Mouse (Mus musculus) c-Kit-positive CD71-positive TER-119-positive erythroid progenitor cells, embryonic 14.5 days (primary cell): Measurements from ENCODE around the gene Arhgef28.
A peak's percentile ranks its signal among the peaks of the same experiment; 100 is the strongest.

Experiments used
- DNase-seq: peaks from one replicate; pipeline ENCODE4 v3.0.0-alpha.2; 2013; ENCODE audit warnings: low spot score

Arhgef28 gene

DNA sequence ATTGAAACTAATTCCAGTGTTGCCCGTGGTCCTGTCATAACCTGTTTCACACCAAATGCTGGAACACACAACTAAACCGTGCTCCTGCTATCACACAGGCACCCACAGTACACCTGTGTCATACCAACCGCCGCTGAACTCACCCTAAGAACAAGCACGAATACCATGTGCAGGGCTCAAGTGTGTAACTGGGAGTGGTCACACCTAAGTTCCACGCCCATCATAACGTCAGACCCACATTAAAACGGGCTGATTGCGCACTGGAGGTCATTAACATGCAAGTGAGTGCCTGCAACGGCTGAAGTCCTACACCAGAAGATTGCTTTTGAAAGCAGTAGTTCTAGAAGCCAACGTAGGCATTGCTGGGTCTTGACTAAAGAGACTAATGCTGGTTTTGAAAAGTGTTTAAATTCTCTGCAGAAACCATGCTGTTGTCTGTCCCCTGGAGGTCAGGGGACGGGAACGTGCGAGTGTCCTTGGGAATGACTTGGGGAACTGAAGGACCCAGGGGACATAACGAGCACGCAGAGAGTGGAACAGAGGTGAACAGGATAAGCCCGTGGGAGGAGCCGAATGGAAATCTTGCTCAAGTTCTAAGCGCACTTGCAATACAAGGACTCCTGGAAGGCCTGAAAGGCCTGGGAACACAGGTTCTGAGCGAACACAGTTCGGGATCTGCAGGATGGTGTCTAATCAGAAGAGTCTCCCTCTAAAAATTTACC, 22.9 kb downstream of the Arhgef28 start:
- no peak for DNase-seq

DNA sequence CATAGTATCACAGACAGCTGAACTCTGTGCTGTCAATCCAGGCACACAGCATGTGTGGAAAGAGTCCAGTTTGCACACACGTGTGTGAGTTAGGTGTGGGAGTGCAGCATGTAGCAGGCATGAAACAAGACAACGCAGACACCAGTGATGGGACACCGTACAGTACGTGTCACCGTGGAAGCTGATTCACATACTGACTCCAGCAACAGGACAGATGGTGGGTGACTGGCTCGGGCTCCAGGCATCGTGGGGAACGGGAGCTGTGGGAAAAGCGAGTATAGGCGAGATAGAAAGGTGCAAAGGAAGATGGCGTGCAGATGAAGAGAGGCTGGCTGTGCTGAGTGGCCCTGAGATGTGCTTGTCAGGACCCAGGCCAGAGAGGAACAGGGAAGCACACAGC, 23.9 kb downstream of the Arhgef28 start:
- DNase-seq = no peak

DNA sequence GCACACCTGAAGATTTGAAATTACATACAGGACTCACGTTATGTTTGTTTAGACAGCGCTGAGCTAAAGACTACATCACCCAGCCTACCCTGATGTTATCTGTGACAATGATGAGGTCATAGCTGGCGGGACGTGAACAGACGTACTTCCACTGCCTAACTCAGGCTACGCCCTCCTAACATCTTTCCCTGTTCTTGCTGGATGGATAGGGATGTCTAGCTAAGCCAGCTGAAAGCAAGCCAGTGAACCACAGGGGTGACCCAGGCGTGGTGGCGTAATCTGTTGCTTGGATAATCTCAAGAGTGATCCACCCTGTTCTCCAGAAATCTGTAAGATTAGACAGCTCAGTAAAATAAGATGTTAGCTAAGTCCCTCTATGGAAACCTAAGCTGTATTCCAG, 25.6 kb downstream of the Arhgef28 start:
- no peak for DNase-seq

DNA sequence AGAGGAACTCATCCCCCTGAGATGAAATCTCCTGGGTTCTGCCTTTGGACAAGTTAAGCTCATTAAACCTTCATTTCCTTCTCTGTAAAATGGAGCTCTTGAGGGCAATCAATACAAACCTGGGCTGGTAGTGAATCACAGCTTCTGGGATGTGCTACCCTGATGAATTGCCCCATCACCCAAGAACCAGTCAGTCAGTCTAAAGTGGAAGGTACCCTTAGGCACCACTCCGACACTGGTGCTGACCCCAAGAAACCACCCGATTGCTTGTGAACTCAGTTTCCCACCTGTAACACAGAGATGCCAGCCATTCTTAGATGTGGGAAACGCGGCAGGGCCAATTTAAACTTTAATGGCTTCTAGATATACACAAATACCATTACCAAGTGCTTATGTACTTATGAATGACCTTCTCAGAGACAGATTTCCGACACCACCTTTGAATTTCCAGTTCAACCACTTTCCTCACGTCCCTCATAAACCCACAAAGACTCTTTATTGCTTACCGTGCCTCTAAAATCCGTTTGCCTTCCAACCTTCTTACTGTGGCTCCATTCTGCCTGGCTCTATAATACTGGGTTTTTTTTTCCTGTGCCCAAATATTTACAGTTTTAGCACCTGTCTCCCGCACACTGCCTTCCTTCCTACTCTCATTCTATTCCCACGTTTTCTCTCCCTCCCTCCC, 30.8 kb downstream of the Arhgef28 start:
- no peak for DNase-seq

DNA sequence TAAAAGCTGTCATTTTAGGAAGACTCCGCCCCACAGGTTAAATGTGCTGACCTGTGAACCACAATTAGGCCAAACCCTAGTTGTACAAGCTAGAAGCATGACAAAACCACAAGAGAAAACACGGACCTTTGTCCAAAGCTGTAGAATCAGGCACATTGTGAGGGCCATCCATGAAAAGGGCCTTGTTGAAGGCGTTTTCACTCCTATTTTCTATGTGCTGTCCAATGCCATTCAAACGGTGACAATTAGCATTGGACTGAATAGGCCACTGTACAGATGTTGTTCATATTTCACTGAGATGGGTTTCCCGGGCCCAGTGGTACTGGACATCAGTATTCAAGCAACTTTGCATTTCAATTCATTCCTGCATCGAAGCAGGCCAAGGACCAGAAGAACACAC, 33.2 kb downstream of the Arhgef28 start:
- no peak for DNase-seq

DNA sequence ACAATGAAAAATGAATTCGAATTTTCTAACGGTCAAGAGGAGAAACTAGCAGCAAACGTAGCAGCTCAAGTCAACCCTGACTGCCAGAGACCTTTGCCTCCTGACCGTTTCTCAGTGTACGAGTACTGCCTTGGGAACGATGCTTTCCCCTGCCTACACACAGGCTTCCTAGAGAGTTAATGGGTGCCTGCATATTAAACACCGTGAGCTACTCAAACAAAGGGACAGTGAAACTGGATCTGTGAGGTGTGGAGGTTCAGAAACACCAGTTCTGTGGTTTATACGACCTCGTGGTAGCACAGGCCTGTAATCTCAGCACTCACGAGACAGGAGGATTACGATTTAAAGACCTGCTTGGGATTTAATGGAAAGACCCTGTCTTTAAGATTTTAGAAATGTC, 33.9 kb downstream of the Arhgef28 start:
- no peak for DNase-seq

DNA sequence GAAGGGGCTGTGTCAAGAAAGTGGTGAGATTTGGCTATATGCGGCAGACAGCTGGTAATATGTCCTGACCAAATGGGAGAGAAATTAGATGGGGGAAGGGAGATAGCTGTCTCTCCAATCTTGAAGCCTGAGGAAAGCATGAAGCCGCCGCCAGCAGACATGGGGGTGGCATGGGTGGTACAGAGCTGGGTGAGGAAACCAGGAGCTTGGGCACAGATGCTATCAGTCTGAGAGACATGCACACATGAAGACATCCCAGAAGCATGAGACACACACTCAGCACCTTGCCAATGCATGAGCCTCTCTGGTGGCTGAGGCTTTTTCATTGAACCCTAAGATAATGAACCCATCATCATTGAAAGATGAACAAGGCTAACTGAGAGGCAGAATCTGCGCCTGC, 34.5 kb downstream of the Arhgef28 start:
- DNase-seq = no peak

DNA sequence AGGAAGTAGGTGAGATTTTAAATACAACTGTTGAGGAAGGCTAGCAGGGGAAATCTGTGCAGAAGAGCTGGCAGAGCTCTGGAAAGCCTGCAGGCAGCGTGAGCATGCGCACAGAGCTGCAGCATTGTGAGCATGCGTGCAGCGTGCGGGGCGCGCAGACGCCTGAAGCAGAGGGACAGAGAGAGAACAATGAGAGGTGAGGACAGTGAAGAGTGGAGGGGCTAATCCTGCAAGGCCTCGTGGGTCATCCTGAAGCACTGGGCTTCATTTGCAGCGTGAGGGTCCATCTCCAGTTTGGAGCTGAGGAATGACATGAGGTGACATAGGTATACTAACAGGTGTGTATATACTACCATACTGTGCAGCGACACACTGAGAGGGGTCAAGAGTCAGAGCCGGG, 35.0 kb downstream of the Arhgef28 start:
- no peak for DNase-seq

DNA sequence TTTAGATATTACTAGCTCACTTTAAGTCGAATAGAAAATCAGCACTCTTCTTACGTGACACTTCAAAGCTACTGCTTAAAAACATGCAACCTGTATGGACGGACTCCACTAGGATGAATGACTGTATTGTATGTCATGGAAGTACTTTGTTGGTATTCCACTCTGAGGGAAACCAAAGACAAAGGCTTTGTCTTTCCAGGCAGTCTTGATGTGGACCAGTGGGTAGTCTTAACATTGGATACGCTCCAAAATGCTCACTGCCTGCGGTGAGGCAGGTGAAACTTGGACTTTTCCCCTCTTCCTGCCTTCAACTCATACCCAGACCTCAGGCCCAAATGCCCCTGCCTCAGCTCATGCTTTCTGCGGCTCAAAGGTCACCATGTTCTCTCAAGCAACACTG, 41.4 kb downstream of the Arhgef28 start:
- DNase-seq = no peak

DNA sequence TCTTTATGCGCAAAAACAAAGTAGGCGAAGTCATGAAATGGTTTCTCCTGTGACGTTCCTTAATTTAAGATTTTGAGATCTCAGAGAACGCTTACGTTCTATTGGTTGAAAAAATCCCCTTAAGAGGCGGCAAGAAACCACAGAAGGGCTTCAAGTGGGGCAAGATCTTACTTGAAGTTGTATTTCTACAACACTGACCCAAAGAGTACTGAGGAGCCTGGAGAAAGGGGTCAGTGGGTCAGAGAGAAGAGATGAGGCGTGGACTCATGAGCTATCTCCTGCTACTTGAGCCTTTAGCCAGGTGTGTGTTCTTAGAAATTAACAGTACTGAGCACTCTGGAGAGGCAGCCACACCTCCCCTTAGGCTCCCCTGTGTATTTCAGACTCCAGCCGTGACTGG, 44.7 kb downstream of the Arhgef28 start:
- DNase-seq = no peak

DNA sequence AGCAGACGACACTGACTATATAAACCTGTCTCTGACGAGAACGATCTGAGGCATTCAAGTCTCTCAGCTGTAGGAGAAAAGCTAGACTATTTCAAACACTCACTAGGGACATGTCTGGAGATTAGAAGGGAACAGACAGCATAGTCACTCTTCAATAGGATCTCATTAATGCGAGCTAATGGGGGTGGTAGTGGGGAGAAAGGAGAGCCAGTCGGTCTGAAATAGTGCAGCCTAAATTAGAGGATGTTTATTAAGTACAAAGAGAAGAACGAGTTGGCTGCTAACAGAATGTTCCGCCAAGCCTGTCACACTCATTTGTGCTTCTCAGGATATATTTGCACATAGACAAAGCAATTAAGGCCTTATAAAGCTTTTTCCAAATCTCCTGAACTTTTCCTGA, 49.6 kb downstream of the Arhgef28 start:
- no peak for DNase-seq

DNA sequence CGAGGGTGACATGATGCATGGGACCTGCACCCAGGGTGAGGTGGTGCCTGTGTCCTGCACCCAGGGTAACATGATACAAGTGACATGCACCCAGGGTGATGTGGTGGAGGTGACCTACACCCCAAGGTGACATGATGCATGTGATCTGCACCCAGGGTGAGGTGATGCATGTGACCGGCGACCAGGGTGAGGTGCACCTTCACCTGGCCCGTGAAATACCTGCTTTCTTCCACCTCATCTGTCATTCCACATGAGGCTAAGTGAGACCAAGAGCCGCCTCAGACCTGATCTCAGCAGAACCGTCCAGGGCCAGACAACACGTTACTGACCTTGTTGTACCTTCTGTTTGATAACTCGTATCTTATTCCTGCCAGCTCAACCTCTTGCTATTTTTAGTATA, 53.5 kb downstream of the Arhgef28 start:
- DNase-seq = no peak

DNA sequence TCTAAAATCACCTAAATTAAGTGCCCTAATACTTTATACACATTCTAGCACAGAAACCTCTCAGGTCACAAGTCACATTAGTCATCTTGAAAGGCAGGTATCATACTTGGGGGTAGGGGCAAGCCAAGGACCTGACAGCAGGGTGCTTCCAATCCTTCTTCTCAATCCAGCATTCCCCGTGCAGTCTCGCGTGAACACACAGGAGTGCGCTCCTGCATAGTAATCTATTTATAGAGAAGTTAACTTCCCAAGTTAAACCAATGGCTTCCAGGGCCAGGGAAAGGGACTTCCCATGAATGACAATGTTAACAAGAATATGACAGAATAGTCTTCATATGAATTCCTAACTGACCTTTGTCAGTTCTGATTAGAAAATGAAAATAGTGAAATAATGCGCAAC, 58.7 kb downstream of the Arhgef28 start:
- no peak for DNase-seq

DNA sequence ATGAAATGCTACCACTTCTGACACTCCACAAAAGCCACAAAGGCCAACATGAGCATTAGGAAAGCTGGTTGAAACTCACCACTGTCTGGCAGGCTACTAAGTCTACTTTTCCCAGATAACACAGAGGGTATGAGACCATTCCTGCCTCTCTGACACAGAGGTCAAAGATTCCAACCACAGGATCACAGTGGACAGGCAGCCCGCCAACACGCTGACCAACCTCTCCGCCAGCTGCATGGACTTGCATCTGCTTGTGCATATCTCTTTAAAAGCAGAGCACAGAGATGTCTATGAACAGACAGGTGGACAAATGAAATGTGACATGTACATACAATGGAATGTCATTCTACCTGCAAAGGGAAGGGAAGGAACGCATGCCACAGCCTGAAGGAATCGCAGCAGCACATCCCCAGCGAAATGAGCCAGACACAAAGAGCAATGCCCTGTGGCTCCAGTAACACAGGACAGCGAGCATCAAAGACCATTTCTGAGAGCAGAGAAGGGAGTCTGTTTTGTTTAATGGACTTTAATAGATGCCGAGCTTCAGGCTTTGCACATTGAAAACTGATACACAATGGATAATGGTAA, 59.6 kb downstream of the Arhgef28 start:
- DNase-seq = no peak

DNA sequence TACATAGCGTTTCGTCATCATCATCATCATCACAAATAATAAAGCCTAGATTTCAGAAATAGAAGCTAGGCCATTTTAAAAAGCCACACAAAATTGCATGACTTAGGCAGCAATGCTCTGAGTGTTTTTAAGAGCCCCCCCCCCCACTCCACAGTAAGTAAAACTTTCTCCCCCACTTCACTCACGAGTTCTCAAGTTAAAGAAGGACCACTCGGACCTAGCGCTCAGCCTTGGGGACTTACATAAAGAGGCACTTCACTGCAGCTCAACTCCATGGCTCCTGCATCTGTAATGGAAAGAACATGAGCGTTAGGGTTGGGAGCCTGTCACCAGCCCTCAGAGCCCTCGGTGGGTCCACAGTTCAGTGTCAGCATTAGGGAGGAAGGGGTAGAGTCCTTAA, 60.9 kb downstream of the Arhgef28 start:
- no peak for DNase-seq

DNA sequence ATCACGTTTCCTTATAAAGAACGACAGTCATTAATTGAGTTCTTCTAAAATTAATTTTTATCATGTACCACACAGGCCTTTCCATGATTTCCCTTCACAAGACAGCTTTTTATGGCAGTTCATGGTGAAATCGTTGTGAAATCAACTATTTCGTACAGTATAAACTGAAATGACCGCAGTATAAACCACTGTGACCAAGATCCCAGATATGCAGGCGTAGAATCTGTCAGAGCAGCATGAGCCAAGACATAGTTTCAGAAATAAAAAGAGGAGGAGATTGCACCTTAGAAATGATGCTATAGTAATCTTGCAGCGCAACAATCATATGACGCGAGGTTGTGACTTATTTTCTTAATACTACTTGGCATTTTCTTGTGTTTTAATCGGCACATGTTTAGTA, 63.2 kb downstream of the Arhgef28 start:
- no peak for DNase-seq

DNA sequence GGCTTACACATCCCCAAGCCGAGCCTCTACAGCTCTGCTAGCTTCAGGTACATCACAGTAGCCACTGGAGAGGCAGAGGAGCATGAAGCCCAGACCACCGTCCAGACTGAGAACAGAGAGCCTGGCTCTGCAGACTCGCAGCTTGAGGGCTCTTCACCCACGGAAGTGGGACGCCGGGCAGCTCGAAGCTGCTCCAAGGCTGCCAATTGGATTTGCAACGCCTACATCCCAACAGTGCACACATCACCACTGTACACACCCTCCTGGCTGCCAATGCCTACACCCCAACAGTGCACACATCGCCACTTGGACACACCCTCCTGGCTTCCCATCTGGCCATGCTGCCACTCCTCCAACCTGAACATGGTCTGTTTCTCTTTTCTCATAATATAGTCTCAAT, 65.6 kb downstream of the Arhgef28 start:
- DNase-seq = no peak

DNA sequence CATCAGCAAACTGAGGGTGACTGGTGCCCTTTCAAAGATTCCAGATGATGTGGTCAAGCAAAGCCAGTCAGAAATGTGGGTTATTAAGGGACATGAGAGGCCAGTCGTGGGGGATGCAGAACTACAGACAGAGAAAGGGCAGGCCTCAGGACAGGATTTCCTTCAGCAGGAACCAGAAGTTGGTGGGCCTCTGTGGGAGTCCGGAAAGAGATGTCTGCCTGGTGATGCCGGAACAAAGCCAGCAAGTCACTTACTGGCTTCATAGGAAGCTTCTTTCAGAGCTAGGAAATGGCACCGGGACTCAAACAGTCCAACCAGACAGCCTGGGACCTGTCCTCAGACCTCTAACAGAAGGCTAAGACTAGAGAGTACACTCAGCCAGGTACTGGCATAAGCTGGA, 67.5 kb downstream of the Arhgef28 start:
- DNase-seq = no peak

DNA sequence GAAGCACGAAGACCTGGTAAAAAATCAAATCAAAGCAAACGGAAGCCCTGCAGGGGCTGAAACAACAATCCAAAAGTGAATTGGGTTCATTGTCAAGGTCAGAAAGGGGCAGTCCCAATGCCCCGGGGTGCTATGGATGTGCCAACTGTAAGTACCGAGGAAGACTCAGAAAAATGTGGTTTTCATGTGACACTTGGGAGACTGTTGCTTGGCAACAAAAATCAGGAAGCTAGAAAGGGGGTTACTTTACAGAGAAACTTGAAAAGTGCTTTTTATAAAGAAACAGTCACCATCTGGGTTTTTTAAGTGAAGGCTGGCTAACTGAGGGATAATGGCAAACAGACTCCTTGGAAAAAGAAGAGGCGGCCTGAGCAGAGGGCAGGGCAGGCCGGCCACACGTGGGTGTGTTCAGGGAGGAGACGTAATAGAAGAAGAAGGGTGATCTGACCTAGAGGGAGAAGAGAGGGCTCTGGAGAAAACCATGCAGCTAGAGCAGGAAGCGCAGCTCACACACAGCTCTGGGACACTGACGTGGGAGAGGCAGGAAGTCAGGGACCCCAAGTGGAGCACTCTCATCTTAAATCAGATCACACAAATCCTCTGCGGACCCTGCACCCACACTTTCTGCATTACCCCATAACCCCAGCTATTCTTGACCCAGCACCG, 70.2 kb downstream of the Arhgef28 start:
- no peak for DNase-seq

DNA sequence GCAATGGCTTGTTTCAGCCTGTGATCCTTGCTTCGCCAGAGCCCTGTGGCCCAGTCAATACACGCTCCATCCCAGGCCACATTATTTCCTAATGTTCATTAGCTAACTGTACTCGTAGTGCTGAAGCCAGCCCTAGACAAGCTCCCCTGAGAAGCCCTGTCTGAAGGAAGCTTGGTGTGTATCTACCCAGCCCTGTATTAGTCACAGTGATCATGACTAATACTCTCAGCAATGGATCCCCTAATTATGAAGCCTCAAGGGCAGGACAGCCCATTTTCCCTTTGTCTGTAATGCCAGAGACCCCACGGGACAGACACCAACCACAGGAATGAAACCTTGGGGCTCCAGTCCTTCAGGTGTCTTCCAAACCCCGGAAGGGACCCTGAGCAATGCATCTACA, 73.3 kb downstream of the Arhgef28 start:
- no peak for DNase-seq

DNA sequence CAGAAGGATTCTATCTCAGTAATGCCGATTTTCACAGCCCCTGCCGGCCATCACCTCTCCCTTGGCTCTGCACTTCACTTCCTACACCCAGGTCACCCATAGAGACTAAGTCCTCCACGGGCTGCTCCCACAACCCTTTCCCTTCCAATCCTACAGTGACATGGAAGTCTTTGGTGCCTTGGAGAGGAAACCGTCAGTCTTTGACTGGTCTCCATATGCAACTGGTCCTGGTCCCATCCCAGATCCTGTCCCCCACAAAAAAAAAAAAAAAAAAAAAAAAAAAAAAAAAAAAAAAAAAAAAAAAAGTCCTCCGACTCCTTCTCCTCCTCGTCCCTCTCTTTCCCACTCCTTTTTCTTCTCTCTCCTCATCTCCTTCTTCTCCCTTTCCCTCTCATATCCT, 74.0 kb downstream of the Arhgef28 start:
- DNase-seq = no peak

DNA sequence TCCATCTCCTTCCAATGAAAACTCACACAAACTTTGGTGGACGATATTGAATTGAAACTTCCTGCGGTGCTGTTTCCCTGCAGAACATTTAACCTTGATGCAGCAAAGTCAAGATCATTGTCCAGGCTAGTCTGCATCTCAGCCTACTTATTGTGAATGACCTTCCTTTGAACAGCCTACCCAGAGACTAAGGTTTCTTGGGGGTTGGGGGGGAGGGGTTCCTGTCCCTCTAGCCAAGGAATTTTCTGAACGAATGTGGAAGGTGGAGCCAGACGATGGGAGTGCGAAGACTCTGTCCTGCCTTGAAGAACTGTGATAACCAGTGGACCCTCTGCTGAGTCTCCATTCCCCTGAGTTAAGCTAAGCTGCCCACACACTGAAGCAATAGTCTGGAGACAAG, 80.6 kb downstream of the Arhgef28 start:
- no peak for DNase-seq

DNA sequence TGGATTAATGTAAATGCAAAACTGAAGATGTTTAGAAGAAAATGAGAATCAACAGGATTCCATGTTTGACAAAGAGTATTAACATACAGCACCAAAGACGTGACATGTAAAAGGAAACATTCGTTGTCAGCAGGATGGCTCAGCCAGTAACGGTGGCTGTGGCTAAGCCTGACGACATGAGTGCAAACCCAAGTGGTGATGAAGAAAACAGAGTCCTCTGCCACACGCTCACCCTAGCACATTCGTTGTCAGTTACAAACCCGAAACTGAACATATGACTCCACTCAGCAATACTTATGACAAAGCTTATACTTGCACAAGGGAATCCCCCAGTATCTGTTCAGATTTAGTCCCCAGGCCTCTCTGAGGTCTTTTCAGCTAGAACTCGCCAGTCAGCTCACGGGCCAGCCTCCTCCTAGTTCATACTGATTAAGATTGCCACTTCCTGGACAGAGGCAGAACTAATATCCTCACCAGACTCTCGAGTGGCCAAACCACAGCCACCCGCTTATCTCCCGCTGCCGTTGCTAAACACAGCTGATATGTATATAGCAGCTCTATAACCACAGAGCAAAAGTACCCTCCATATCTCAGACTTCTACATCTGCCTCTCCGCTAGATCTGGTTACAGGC, 82.0 kb downstream of the Arhgef28 start:
- peak; percentile 18 for DNase-seq
